Mouse (Mus musculus): Measurements from ENCODE around the gene Ttc17. TPM values are rescaled to one million over a fixed set of nuclear protein-coding genes. Genes with fewer than 3 reads are reported as not detected.

Ttc17 gene
- polyA plus RNA-seq, 1 experiment from 2014 or later = 13.7 TPM

DNA sequence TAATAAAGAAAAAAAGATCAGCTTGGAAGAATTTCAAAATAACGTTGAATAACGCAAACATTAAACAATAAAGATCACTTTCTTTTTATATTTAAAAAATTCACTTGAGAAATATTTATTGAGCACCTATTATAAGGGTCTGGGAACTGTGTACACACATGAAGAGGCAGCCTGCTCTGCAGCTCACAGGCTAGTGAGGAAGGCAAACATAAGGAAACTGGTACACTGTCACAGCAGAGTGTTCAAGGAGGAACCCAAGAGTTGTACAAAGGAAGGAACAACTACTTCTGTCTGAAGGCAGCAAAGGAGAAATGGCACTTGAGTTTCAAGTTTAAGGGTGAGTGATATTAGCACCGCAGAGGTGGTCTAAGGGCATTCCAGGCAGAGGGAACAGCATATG is 78.7 kb downstream of the Ttc17 start:
- H3K4me2 ChIP-seq (ENCODE audit: low read length) = no peak overlapping the region
- H3K27me3 ChIP-seq (ENCODE audit: insufficient read depth, low read length) = no peaks in the 10 kb centered on the region
- no peak for ATAC-seq (replicated peaks; ENCODE audit: low FRiP score, low read depth)
- no peak overlapping the region for H3K27ac ChIP-seq
- no peak overlapping the region for H3K4me3 ChIP-seq (replicated peaks; ENCODE audit: low read depth, low read length)
- H3K36me3 ChIP-seq (ENCODE audit: insufficient read depth, low read length) = peaks cover 45% of the 10 kb centered on the region
- no peak for DNase-seq (ENCODE audit: low spot score)
- no peak overlapping the region for H3K9ac ChIP-seq (ENCODE audit: low read depth, low read length)
- WGBS = 94% methylated on average over 3 of the region's 3 CpGs
- no peaks in the 10 kb centered on the region for H3K4me1 ChIP-seq (replicated peaks; ENCODE audit: insufficient read depth, low read length)
- no peak for TF ChIP-seq CTCF (IDR thresholded peaks at IDR 0.05; ENCODE audit: low read depth)
- H3K9me3 ChIP-seq (replicated peaks; ENCODE audit: low read length) = no peaks in the 10 kb centered on the region

DNA sequence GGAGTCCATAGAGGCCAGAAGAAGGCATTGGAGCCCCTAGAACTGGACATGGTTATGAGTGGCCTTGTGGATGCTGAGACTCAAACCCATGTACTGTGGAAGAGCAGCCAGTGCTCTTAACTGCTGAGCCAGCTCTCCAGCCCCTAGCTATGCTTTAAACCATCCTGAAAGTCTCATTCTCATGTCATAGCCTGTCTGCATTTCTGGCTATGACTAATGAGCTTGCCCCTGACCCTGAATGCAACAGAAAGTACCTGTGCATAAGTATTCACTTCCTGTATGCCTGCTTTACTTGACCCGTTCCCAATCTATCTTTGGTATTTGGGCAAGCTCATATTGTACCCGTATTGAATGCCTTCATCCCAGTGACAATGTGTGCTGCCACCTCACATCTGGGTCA is 86.7 kb downstream of the Ttc17 start:
- WGBS = 82% methylated on average over 2 of the region's 2 CpGs
- TF ChIP-seq CTCF (IDR thresholded peaks at IDR 0.05; ENCODE audit: low read depth) = no peak
- H3K27me3 ChIP-seq (ENCODE audit: insufficient read depth, low read length) = no peaks in the 10 kb centered on the region
- H3K4me2 ChIP-seq (ENCODE audit: low read length) = no peak overlapping the region
- DNase-seq (ENCODE audit: low spot score) = no peak
- H3K4me1 ChIP-seq (replicated peaks; ENCODE audit: insufficient read depth, low read length) = no peaks in the 10 kb centered on the region
- no peaks in the 10 kb centered on the region for H3K9me3 ChIP-seq (replicated peaks; ENCODE audit: low read length)
- no peak overlapping the region for H3K4me3 ChIP-seq (replicated peaks; ENCODE audit: low read depth, low read length)
- peaks cover 33% of the 10 kb centered on the region for H3K36me3 ChIP-seq (ENCODE audit: insufficient read depth, low read length)
- no peak for ATAC-seq (replicated peaks; ENCODE audit: low FRiP score, low read depth)
- no peak overlapping the region for H3K27ac ChIP-seq
- no peak overlapping the region for H3K9ac ChIP-seq (ENCODE audit: low read depth, low read length)

DNA sequence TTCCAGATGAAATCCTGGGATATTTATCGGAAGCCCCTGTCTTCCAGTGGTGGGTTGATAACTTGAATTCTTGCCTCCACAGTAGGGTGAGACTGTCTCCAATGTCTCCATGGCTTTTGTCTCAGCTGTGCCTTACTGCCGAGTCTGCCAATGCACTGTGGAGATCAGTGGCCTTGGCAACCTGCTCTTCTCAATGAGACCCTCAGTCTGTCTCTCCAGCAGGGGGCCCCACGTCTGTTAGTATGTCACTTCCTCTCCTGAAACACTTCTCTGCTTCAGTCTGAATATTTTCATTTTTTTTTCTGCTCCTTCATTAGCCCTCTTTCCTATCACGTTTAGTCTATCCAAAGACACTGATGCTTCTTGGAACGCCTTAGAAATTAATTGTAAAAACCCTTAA is 90.0 kb downstream of the Ttc17 start:
- Histone ChIP-seq H3K4me3 (replicated peaks; ENCODE audit: low read depth, low read length) (no peak overlapping the region), H3K9me3 (replicated peaks; ENCODE audit: low read length) (no peaks in the 10 kb centered on the region), H3K36me3 (ENCODE audit: insufficient read depth, low read length) (0 out of 2 replicates have a peak, but pooled peaks cover 16% of the 10 kb centered on the region), H3K4me1 (replicated peaks; ENCODE audit: insufficient read depth, low read length) (no peaks in the 10 kb centered on the region), H3K4me2 (ENCODE audit: low read length) (no peak overlapping the region), H3K9ac (ENCODE audit: low read depth, low read length) (no peak overlapping the region), H3K27me3 (ENCODE audit: insufficient read depth, low read length) (no peaks in the 10 kb centered on the region), H3K27ac (no peak overlapping the region)
- TF ChIP-seq CTCF (IDR thresholded peaks at IDR 0.05; ENCODE audit: low read depth) = peak; percentile 45; the same call in 1 of the 2 replicates
- ATAC-seq (replicated peaks; ENCODE audit: low FRiP score, low read depth) (no peak), DNase-seq (ENCODE audit: low spot score) (peak; percentile 9)
- WGBS = 77% methylated on average over 5 of the region's 5 CpGs

DNA sequence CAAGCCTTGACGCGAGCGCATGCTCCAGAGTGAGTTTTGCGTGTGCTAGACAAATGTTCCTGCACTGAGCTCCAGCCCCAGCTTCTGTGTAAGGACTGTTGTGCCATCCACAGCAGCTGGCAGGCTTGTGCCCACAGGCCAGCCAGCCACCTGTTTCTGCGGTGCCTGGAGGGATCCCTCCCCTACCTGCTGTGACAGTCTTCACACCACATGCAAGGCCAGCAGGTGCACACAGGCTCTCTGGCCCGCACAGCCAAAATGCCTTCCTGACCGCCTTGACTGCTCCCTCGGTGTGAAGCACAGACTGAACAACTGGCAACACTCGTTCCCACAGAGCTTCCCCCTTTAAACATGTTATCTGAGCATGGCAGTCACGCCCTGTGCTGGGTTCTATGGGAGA is 102.5 kb downstream of the Ttc17 start:
- H3K4me1 ChIP-seq (replicated peaks; ENCODE audit: insufficient read depth, low read length) = no peaks in the 10 kb centered on the region
- H3K27ac ChIP-seq = no peak overlapping the region
- no peak overlapping the region for H3K9ac ChIP-seq (ENCODE audit: low read depth, low read length)
- no peak overlapping the region for H3K4me3 ChIP-seq (replicated peaks; ENCODE audit: low read depth, low read length)
- no peak overlapping the region for H3K4me2 ChIP-seq (ENCODE audit: low read length)
- WGBS = 93% methylated on average over 10 of the region's 10 CpGs
- no peaks in the 10 kb centered on the region for H3K27me3 ChIP-seq (ENCODE audit: insufficient read depth, low read length)
- 0 out of 2 replicates have a peak, but pooled peaks cover 9% of the 10 kb centered on the region for H3K9me3 ChIP-seq (replicated peaks; ENCODE audit: low read length)
- DNase-seq (ENCODE audit: low spot score) (no peak), ATAC-seq (replicated peaks; ENCODE audit: low FRiP score, low read depth) (no peak)
- TF ChIP-seq CTCF (IDR thresholded peaks at IDR 0.05; ENCODE audit: low read depth) = no peak
- H3K36me3 ChIP-seq (ENCODE audit: insufficient read depth, low read length) = peaks cover 41% of the 10 kb centered on the region

DNA sequence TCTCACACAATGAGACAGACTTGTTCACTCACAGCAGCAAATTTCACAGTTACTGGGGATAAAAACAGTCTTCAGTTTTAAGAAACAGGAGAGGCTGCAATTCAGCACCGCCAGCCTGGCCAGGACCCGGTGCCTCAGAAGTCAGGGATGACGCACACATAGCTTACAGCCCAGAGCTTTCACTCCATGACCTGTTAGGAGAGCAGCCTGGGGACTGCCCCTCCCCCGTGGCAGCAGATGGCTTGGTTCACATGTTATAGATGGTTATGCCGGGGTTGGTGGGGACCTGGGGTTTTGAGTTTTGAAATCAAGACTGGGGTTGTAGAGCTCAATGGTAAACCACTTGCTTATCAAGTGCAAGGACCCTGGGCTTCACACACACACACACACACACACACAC is 104.1 kb downstream of the Ttc17 start:
- no peak for TF ChIP-seq CTCF (IDR thresholded peaks at IDR 0.05; ENCODE audit: low read depth)
- 70% methylated on average over 5 of the region's 5 CpGs for WGBS
- DNase-seq (ENCODE audit: low spot score) = no peak
- Histone ChIP-seq H3K4me1 (replicated peaks; ENCODE audit: insufficient read depth, low read length) (no peaks in the 10 kb centered on the region), H3K4me3 (replicated peaks; ENCODE audit: low read depth, low read length) (no peak overlapping the region), H3K27ac (no peak overlapping the region), H3K4me2 (ENCODE audit: low read length) (no peak overlapping the region), H3K9ac (ENCODE audit: low read depth, low read length) (no peak overlapping the region), H3K36me3 (ENCODE audit: insufficient read depth, low read length) (peaks cover 41% of the 10 kb centered on the region), H3K9me3 (replicated peaks; ENCODE audit: low read length) (0 out of 2 replicates have a peak, but pooled peaks cover 10% of the 10 kb centered on the region), H3K27me3 (ENCODE audit: insufficient read depth, low read length) (no peaks in the 10 kb centered on the region)
- no peak for ATAC-seq (replicated peaks; ENCODE audit: low FRiP score, low read depth)

DNA sequence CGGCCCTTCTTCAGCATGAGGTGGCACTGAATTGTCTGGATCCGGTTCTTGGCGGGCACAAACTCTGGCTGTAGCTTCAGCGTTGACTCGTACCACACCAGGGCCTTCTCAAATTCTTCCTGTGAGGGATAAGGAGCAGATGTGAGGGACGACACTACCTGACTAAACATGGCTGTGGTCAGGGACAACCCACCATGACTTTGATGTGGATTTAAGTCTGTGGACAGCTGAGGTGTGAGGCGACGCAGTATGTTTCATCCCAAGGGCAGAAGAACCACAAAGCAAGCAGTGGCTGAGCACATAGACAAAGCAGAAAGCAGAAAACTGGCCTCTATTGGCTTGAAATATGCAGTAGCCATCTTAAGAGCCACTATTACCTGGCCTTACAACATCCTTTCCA is 104.7 kb downstream of the Ttc17 start:
- Histone ChIP-seq H3K4me2 (ENCODE audit: low read length) (no peak overlapping the region), H3K36me3 (ENCODE audit: insufficient read depth, low read length) (peaks cover 41% of the 10 kb centered on the region)

DNA sequence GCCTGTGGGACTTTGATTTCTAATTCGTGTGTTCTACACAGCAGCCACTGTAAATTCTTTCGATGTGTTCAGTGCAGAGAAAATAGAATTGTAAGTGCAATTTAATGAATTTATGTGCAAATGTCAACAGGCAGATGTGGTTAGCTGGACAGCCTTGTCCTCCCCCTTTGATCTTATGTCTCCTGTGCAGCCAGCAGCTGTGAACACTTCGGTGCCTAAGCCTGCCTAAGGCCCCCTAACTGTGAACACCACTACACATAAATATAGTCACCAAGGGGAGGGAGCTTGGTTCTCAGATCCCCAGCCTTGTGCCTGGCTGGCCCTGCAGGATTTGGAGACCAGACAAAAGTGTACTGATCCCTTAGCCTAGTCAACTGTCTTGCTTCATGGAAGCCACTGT is 109.0 kb downstream of the Ttc17 start:
- H3K4me1 ChIP-seq (replicated peaks; ENCODE audit: insufficient read depth, low read length) = no peaks in the 10 kb centered on the region
- 30% methylated on average over 3 of the region's 3 CpGs for WGBS
- 0 out of 2 replicates have a peak, but pooled peaks cover 10% of the 10 kb centered on the region for H3K9me3 ChIP-seq (replicated peaks; ENCODE audit: low read length)
- H3K4me2 ChIP-seq (ENCODE audit: low read length) = no peak overlapping the region
- no peak overlapping the region for H3K4me3 ChIP-seq (replicated peaks; ENCODE audit: low read depth, low read length)
- no peak for ATAC-seq (replicated peaks; ENCODE audit: low FRiP score, low read depth)
- H3K27me3 ChIP-seq (ENCODE audit: insufficient read depth, low read length) = no peaks in the 10 kb centered on the region
- no peak for TF ChIP-seq CTCF (IDR thresholded peaks at IDR 0.05; ENCODE audit: low read depth)
- DNase-seq (ENCODE audit: low spot score) = peak; percentile 59
- peaks cover 23% of the 10 kb centered on the region; the same call in 1 of the 2 replicates for H3K36me3 ChIP-seq (ENCODE audit: insufficient read depth, low read length)
- no peak overlapping the region for H3K9ac ChIP-seq (ENCODE audit: low read depth, low read length)
- no peak overlapping the region for H3K27ac ChIP-seq

More for the DNA sequence above, 104.7 kb downstream of the Ttc17 start:
- 0 out of 2 replicates have a peak, but pooled peaks cover 10% of the 10 kb centered on the region for H3K9me3 ChIP-seq (replicated peaks; ENCODE audit: low read length)
- H3K4me3 ChIP-seq (replicated peaks; ENCODE audit: low read depth, low read length) = no peak overlapping the region
- TF ChIP-seq CTCF (IDR thresholded peaks at IDR 0.05; ENCODE audit: low read depth) = no peak
- H3K27ac ChIP-seq = no peak overlapping the region
- 92% methylated on average over 8 of the region's 8 CpGs for WGBS
- DNase-seq (ENCODE audit: low spot score) (no peak), ATAC-seq (replicated peaks; ENCODE audit: low FRiP score, low read depth) (no peak)
- H3K9ac ChIP-seq (ENCODE audit: low read depth, low read length) = no peak overlapping the region
- H3K4me1 ChIP-seq (replicated peaks; ENCODE audit: insufficient read depth, low read length) = no peaks in the 10 kb centered on the region
- no peaks in the 10 kb centered on the region for H3K27me3 ChIP-seq (ENCODE audit: insufficient read depth, low read length)
